Mouse (Mus musculus) heart, postnatal 14 days (tissue): ENCODE results near the gene Immp2l. TPM values are rescaled to one million over a fixed set of nuclear protein-coding genes. Genes with fewer than 3 reads are reported as not detected.
"Not testable (repeated sequence)": the region's sequence is repeated elsewhere in the genome, so short reads cannot be mapped to it uniquely, and the experiment has no call there.

Source experiments
- DNase-seq, 2 experiments: peaks; one replicate each; pipeline ENCODE4 v3.0.0; 2021 to 2022
- intact Hi-C: fragments of 180-260 bp; cut with DNase I; formaldehyde crosslinking; loops from one replicate; pipeline ENCODE4 v1.15.1; 2025
- long read RNA-seq, 2 experiments: library from polyadenylated mRNA; stranded (forward); transcript quantifications; one replicate each; pipeline ENCODE4 v2.0.0; 2021
- total RNA-seq, 2 experiments: library from RNA; stranded (reverse); gene quantifications; 2 replicates each; pipeline ENCODE4 v1.2.3; 2021

Immp2l gene
- 1 to 10 TPM; 8.2 to 9.9 TPM for total RNA-seq
- long read RNA-seq, experiment 1, partial matches to known transcripts = 0 of 2 reads
- long read RNA-seq, experiment 1, other reads (novel, unspliced or antisense) = 2 of 2 reads
- long read RNA-seq, experiment 2 = 0 reads

- intact Hi-C loops = no loop called here
These were observed at the start of gene Immp2l for GRCm38 (mm10) chr12:41023511-41024421. Immp2l (plus strand) TSS chr12:41024090.

DNA sequence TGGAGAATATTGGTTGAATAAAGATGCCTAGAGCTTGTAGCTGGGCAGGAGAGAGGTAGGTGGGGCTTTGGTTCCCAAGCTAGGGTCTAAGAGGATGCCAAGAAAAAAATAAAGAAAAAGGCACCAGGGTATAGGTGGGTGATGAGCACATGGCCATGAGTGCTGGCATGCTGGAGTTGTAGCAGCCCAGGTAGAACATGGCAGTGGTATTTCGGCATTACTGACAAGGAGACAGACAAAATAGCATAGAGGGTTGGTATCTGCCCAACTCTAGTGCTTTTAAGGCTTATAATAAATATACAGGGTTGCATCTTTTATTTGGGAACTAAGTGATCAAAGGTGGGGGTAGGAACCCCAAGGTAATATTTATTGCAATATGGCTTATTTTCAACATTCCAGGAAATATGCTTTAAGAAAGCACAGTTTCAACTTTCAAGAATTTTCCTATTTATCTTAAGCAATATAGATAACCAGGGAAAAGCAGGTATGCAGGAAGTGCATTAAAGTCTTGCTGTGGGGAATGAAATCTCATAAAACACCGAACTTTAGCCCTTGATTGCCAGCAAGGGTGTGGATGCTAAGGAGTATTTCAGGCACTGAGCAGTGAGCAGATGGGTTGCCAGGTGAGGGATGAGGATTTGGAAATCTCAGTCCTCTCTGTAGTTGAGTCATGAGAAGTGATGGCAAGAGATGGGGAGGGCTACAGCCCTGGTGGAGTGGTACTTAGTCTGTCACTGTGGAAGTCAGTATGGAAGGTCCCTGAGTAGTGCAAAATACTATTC is 45.0 kb upstream of the Immp2l start:
- intact Hi-C loops = no loop called here
- DNase-seq = no peak

More at GRCm38 (mm10) chr12:41023511-41024421, at the start of gene Immp2l:
- peak; percentile 94 to 96 for DNase-seq

GRCm38 (mm10) chr12:40979716-40980115 is 44.2 kb upstream of the Immp2l start:
- DNase-seq = no peak
- intact Hi-C loops = no loop called here

DNA sequence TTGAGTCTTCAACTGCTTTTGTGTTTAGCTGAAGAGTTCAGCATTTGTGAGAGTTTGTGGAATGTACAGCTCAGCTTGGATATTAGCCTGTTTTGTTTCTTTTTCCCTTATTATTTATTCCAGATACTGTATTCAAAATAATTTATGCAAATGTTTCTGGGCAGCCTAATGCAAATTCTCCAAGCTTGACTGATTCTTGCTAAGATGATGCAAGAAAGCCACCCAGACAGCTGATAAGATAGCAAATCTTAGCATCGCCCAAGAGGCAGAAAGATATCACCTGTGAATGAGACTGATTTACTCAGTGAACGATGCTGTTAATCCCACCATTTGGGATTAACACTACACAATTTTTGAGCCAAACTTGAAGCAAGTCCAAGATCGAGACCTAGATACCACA is 43.7 kb upstream of the Immp2l start:
- intact Hi-C loops = no loop called here
- no peak for DNase-seq

DNA sequence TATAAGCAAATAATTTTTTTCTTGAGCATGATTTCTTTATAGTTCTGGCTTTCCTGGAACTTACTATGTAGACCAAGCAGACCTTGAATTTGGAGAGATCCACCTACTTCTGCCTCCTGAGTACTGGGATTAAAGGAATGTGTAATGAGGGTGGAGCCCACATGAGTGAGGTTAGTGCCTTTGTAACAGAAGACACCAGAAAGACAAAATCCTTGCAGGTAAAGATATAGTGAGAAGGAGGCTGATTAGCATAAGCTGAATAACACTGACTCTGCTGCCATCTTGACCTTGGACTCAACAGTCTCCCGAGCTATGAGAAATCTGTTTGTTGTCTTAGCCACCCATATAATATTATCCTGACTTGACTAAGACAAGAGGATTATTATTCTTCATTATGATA is 40.9 kb upstream of the Immp2l start:
- intact Hi-C loops = no loop called here
- DNase-seq = no peak

DNA sequence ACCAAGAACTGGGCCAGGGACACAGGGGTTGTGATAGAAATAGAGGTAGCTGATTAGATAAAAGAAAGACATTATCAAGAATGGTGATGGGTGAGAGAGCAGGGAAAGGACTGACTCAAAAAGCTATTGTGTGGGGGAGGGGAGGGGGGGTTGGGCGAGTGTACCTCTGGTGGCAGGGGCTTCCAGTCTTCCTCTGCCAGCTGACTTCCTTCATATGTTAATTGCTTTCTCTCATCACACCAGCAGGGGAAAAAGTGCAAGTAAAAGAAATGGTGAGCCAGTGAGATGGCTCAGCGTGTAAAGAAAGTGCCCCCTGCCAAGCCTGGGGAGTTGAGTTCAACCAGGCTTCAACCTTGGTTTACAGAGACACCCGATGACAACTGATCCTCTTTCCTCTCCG is 39.2 kb upstream of the Immp2l start:
- no peak for DNase-seq
- intact Hi-C loops = no loop called here

DNA sequence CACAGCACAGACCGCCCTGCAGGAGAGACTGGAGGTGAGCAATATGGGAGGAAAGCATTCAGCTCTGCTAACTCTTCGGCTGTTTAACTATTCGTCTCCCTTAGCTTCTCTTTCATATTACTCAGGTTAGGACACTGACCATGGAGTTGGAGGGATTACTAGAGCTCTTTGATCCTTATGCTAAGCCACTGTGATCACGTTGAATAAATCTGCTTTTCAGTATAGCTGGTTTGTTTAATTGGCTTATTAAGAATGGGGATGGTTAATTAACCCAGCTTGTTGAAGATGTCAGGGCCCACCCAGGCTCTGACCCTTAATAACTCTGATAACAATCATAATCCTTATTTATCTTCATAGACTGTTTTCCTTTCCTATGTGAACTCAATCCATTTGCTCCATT is 38.1 kb upstream of the Immp2l start:
- DNase-seq = no peak
- intact Hi-C loops = no loop called here

DNA sequence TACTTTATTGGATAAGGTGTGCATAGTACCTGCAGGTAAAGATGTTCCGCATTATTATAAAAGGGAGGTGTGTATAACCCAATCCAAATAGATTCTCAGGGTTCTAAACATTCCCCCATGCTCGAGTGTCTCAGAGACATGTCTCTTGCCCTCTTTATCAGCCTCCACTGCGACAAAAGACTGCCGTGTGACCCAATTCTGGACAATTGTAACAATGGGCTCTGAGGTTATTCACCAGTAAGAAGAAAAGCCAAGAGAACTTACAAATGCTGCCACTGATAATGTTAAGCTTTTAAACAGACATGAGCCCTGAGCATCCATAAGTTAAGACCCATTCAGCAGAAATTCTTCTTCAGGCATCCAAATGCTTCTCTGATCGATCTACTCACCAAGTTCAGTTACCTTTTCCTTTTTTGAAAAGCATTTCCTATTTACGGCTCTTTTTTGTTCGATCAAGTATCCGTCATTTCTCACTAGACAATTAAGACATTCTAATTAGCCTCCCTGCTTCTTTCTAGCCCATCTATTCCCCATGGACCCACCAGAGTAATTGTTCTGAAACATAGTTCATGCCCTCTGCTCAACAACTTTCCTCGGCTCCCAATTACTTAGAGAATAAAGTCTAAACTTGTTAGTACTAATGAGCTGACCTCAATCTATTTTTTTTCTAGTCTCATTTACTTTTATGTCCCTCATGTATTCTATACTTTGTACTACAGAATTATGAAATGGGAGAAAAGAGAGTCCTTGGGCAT is 35.4 kb upstream of the Immp2l start:
- DNase-seq = no peak
- intact Hi-C loops = no loop called here

GRCm38 (mm10) chr12:40991647-40992046 is 32.2 kb upstream of the Immp2l start:
- intact Hi-C loops = no loop called here

DNA sequence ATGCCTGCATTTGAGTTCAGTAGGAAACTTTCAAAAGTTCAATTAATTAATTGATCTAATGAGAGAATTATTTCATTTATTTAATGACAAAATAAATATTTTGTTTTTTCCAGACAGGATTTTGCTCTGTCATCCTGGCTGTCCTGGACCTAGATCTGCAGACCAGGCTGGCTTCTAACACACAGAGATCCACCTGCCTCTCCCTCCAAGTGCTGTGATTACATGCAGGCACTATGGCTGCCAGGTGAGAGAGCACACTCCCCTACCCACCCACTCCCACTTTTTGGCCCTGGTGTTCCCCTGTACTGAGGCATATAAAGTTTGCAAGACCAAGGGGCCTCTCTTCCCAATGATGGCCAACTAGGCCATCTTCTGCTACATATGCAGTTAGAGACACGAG is 31.7 kb upstream of the Immp2l start:
- intact Hi-C loops, DNase-seq: not testable (repeated sequence)

More at GRCm38 (mm10) chr12:40991647-40992046, 32.2 kb upstream of the Immp2l start:
- no peak for DNase-seq

GRCm38 (mm10) chr12:40994846-40995245 is 29.0 kb upstream of the Immp2l start:
- intact Hi-C loops = no loop called here
- DNase-seq = no peak

- no peak for DNase-seq
- intact Hi-C loops = no loop called here
These were observed 28.1 kb upstream of the Immp2l start for GRCm38 (mm10) chr12:40995618-40996370.

DNA sequence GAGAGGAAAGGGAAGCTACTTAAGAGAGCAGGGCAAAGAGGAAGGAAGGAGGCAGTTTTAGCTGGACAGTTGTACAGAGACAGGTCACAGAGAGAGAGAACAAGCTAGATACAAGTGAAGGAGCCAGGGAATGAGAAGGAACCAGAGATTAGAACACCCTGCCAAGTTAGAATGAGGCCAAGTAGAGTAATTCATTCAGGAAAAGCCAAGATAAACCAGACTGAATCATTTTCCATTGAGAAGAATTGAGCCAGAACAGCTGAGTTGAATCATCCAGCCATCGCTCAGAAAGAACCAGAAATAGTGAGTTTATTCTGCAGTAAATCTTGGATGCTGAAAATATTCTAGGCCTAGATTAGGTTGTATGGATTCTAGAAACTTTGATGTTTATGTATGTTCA is 1.4 kb upstream of the Immp2l start:
- intact Hi-C loops = no loop called here
- peak in 1 of 2 experiments; percentile 10 for DNase-seq

DNA sequence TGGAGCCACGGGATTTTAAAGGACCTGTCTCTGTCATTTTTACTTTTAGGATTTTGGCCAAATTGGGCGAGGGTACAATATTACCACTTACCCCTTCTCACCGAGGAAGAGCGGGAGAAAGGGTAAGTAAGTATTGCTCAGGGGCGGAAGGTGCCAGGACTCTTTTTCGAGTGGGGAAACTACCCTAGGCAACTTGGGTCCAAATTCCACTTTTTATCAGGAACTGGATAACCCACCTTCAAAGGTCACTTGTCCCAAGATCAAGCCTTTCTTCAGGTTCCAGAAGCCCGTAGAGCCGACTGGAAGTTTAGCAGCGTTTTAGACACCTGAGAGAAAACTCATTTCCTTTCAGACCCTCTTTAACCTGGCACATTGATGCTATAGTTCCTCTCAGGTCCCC is 622 bp downstream of the Immp2l start:
- DNase-seq = no peak
- intact Hi-C loops = no loop called here

DNA sequence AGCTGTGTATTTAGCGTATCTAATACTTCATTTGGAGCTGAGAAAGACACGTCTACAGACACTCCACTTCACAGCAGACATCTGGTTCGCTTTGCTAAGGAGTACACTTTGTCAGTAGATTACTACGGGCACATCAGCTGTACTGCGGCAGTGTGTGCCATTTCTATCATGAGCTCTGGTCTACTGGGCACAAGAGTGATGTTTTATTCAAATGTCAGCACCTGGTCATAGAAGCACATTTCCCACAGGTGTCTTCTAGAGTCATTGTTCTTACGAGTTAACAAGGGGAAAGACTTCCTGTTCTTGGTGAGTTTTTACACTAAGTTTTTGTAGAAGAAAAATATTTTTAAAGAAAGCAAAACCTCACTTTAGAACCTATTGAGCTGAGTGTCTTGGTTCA is 3.6 kb downstream of the Immp2l start:
- intact Hi-C loops = no loop called here
- no peak for DNase-seq

DNA sequence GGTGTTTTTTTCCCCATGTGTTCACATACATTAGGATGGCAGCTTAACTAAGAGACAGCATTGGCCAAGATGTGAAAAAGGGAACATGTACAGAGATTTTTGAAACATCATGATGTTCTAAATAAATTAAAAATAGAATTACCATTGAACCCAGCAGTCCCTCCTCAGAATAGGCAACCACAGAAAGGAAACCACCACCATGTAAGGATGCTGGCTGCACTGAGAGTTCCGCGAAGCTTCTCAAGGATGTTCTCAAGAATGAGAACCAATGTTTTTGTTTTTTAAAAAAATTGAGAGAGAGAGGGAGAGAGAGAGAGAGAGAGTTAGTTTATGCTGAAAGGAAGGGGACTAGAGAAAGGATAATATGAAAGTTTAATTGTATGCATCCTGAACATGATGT is 7.2 kb downstream of the Immp2l start:
- no peak for DNase-seq
- intact Hi-C loops = no loop called here

DNA sequence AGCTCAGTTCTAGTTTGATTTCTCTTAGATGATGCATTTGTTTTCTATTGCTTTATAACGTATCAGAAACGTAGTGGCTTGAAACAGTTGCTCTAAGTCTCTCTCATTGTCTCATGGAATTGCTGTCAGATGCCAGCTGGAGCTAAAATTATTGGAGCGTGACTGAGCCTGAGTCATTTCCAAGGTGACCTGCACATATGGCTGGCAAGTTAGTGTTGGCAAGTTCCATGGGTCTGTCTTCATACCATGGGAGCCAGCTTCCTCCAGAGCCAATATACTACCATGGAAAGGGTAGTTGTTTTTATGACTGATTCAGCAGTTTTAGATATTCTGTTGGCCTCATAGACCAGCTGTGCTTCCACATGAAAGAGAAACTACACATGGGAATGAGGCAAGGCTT is 9.3 kb downstream of the Immp2l start:
- intact Hi-C loops = no loop called here
- peak in 1 of 2 experiments; percentile 27 for DNase-seq

- intact Hi-C loops = no loop called here
- no peak for DNase-seq
These were observed 15.9 kb downstream of the Immp2l start for GRCm38 (mm10) chr12:41039834-41040233.

GRCm38 (mm10) chr12:41041737-41042136 is 17.8 kb downstream of the Immp2l start:
- intact Hi-C loops = no loop called here
- DNase-seq = no peak
